Mouse (Mus musculus): ENCODE measurements around the gene Gm3402. TPM values are rescaled to one million over a fixed set of nuclear protein-coding genes. Genes with fewer than 3 reads are reported as not detected.
"Not testable (repeated sequence)": the region's sequence is repeated elsewhere in the genome, so short reads cannot be mapped to it uniquely, and the experiment has no call there.

Gm3402 gene
- not detected in 2 replicates for polyA plus RNA-seq (2015; fragmentation: Nextera tagmentation; extraction: Ambion mirVana)

GRCm38 (mm10) chr5:146513823-146514222 is at the start of gene Gm3402:
Gene Gm3402, plus strand, starts transcription at chr5:146514123.
- not testable (repeated sequence) for ATAC-seq; H3K4me2 ChIP-seq (ENCODE audit: low read depth, low read length); H3K27ac ChIP-seq (ENCODE audit: low read length); H3K9ac ChIP-seq (ENCODE audit: low read depth, low read length); H3K27me3 ChIP-seq (replicated peaks; ENCODE audit: control insufficient read depth, insufficient read depth, low read length); H3K9me3 ChIP-seq (ENCODE audit: control insufficient read depth, low read length); H3K4me1 ChIP-seq (ENCODE audit: control insufficient read depth, insufficient read depth, low read length); H3K4me3 ChIP-seq (ENCODE audit: low read length); H3K36me3 ChIP-seq (ENCODE audit: control insufficient read depth, insufficient read depth, low read length)
- no CpG with 5 or more reads among the region's 5 CpGs for WGBS

- H3K9me3 ChIP-seq (ENCODE audit: control insufficient read depth, low read length), result no peaks in the 10 kb centered on the region
Measured at GRCm38 (mm10) chr5:146466663-146467062, 47.3 kb upstream of the Gm3402 start.

GRCm38 (mm10) chr5:146468311-146468710 is 45.6 kb upstream of the Gm3402 start:
- Histone ChIP-seq H3K4me3 (ENCODE audit: low read length) (no peak overlapping the region), H3K36me3 (ENCODE audit: control insufficient read depth, insufficient read depth, low read length) (no peaks in the 10 kb centered on the region), H3K9me3 (ENCODE audit: control insufficient read depth, low read length) (no peaks in the 10 kb centered on the region), H3K4me1 (ENCODE audit: control insufficient read depth, insufficient read depth, low read length) (no peaks in the 10 kb centered on the region), H3K27me3 (replicated peaks; ENCODE audit: control insufficient read depth, insufficient read depth, low read length) (no peaks in the 10 kb centered on the region), H3K27ac (ENCODE audit: low read length) (no peak overlapping the region), H3K9ac (ENCODE audit: low read depth, low read length) (no peak overlapping the region), H3K4me2 (ENCODE audit: low read depth, low read length) (no peak overlapping the region)
- WGBS, result 93% methylated on average over 9 of the region's 9 CpGs
- ATAC-seq, result no peak

More at GRCm38 (mm10) chr5:146466663-146467062, 47.3 kb upstream of the Gm3402 start:
- Histone ChIP-seq H3K4me3 (ENCODE audit: low read length) (no peak overlapping the region), H3K27ac (ENCODE audit: low read length) (no peak overlapping the region), H3K9ac (ENCODE audit: low read depth, low read length) (no peak overlapping the region), H3K27me3 (replicated peaks; ENCODE audit: control insufficient read depth, insufficient read depth, low read length) (no peaks in the 10 kb centered on the region), H3K4me2 (ENCODE audit: low read depth, low read length) (no peak overlapping the region), H3K36me3 (ENCODE audit: control insufficient read depth, insufficient read depth, low read length) (no peaks in the 10 kb centered on the region), H3K4me1 (ENCODE audit: control insufficient read depth, insufficient read depth, low read length) (no peaks in the 10 kb centered on the region)
- no peak for ATAC-seq
- WGBS, result 93% methylated on average over 19 of the region's 19 CpGs

- H3K27me3 ChIP-seq (replicated peaks; ENCODE audit: control insufficient read depth, insufficient read depth, low read length), result no peaks in the 10 kb centered on the region
- no peaks in the 10 kb centered on the region for H3K36me3 ChIP-seq (ENCODE audit: control insufficient read depth, insufficient read depth, low read length)
- H3K4me2 ChIP-seq (ENCODE audit: low read depth, low read length), result no peak overlapping the region
- H3K9me3 ChIP-seq (ENCODE audit: control insufficient read depth, low read length), result no peaks in the 10 kb centered on the region
- ATAC-seq, result no peak
- H3K9ac ChIP-seq (ENCODE audit: low read depth, low read length), result no peak overlapping the region
- H3K4me3 ChIP-seq (ENCODE audit: low read length), result no peak overlapping the region
- H3K27ac ChIP-seq (ENCODE audit: low read length), result no peak overlapping the region
- no peaks in the 10 kb centered on the region for H3K4me1 ChIP-seq (ENCODE audit: control insufficient read depth, insufficient read depth, low read length)
- WGBS, result 80% methylated on average over 9 of the region's 9 CpGs
Measured at GRCm38 (mm10) chr5:146470821-146471220, 43.1 kb upstream of the Gm3402 start.

GRCm38 (mm10) chr5:146471311-146471710 is 42.6 kb upstream of the Gm3402 start:
- Histone ChIP-seq H3K27ac (ENCODE audit: low read length) (no peak overlapping the region), H3K9me3 (ENCODE audit: control insufficient read depth, low read length) (no peaks in the 10 kb centered on the region), H3K4me3 (ENCODE audit: low read length) (no peak overlapping the region), H3K4me2 (ENCODE audit: low read depth, low read length) (no peak overlapping the region), H3K27me3 (replicated peaks; ENCODE audit: control insufficient read depth, insufficient read depth, low read length) (no peaks in the 10 kb centered on the region), H3K36me3 (ENCODE audit: control insufficient read depth, insufficient read depth, low read length) (no peaks in the 10 kb centered on the region), H3K4me1 (ENCODE audit: control insufficient read depth, insufficient read depth, low read length) (no peaks in the 10 kb centered on the region), H3K9ac (ENCODE audit: low read depth, low read length) (no peak overlapping the region)
- no peak for ATAC-seq
- 67% methylated on average over 5 of the region's 5 CpGs for WGBS

GRCm38 (mm10) chr5:146471821-146472220 is 42.1 kb upstream of the Gm3402 start:
- no peak overlapping the region for H3K4me2 ChIP-seq (ENCODE audit: low read depth, low read length)
- WGBS, result 88% methylated on average over 12 of the region's 12 CpGs
- no peak overlapping the region for H3K4me3 ChIP-seq (ENCODE audit: low read length)
- no peaks in the 10 kb centered on the region for H3K9me3 ChIP-seq (ENCODE audit: control insufficient read depth, low read length)
- no peak for ATAC-seq
- no peaks in the 10 kb centered on the region for H3K36me3 ChIP-seq (ENCODE audit: control insufficient read depth, insufficient read depth, low read length)
- H3K9ac ChIP-seq (ENCODE audit: low read depth, low read length), result no peak overlapping the region
- H3K27me3 ChIP-seq (replicated peaks; ENCODE audit: control insufficient read depth, insufficient read depth, low read length), result no peaks in the 10 kb centered on the region
- H3K4me1 ChIP-seq (ENCODE audit: control insufficient read depth, insufficient read depth, low read length), result no peaks in the 10 kb centered on the region
- H3K27ac ChIP-seq (ENCODE audit: low read length), result no peak overlapping the region

GRCm38 (mm10) chr5:146479564-146479963 is 34.4 kb upstream of the Gm3402 start:
- H3K4me2 ChIP-seq (ENCODE audit: low read depth, low read length); H3K9ac ChIP-seq (ENCODE audit: low read depth, low read length); H3K27me3 ChIP-seq (replicated peaks; ENCODE audit: control insufficient read depth, insufficient read depth, low read length); H3K27ac ChIP-seq (ENCODE audit: low read length); H3K9me3 ChIP-seq (ENCODE audit: control insufficient read depth, low read length); H3K4me3 ChIP-seq (ENCODE audit: low read length); H3K4me1 ChIP-seq (ENCODE audit: control insufficient read depth, insufficient read depth, low read length); ATAC-seq; H3K36me3 ChIP-seq (ENCODE audit: control insufficient read depth, insufficient read depth, low read length): not testable (repeated sequence)
- 3% methylated on average over 4 of the region's 4 CpGs for WGBS

GRCm38 (mm10) chr5:146481665-146482064 is 32.3 kb upstream of the Gm3402 start, which contains the start of gene Gm6408:
Gene Gm6408, plus strand, starts transcription at chr5:146481965.
- H3K36me3 ChIP-seq (ENCODE audit: control insufficient read depth, insufficient read depth, low read length); H3K4me2 ChIP-seq (ENCODE audit: low read depth, low read length); H3K9ac ChIP-seq (ENCODE audit: low read depth, low read length); ATAC-seq; H3K4me3 ChIP-seq (ENCODE audit: low read length); H3K27me3 ChIP-seq (replicated peaks; ENCODE audit: control insufficient read depth, insufficient read depth, low read length); H3K4me1 ChIP-seq (ENCODE audit: control insufficient read depth, insufficient read depth, low read length); H3K9me3 ChIP-seq (ENCODE audit: control insufficient read depth, low read length); H3K27ac ChIP-seq (ENCODE audit: low read length): not testable (repeated sequence)
- no CpG with 5 or more reads among the region's 3 CpGs for WGBS

GRCm38 (mm10) chr5:146488959-146489358 is 25.0 kb upstream of the Gm3402 start:
- H3K9me3 ChIP-seq (ENCODE audit: control insufficient read depth, low read length); H3K27ac ChIP-seq (ENCODE audit: low read length); ATAC-seq; H3K4me1 ChIP-seq (ENCODE audit: control insufficient read depth, insufficient read depth, low read length); H3K4me2 ChIP-seq (ENCODE audit: low read depth, low read length); H3K4me3 ChIP-seq (ENCODE audit: low read length); H3K27me3 ChIP-seq (replicated peaks; ENCODE audit: control insufficient read depth, insufficient read depth, low read length); H3K9ac ChIP-seq (ENCODE audit: low read depth, low read length); H3K36me3 ChIP-seq (ENCODE audit: control insufficient read depth, insufficient read depth, low read length): not testable (repeated sequence)
- 13% methylated on average over 3 of the region's 4 CpGs for WGBS

GRCm38 (mm10) chr5:146491063-146491462 is 22.9 kb upstream of the Gm3402 start, which contains the start of gene Gm6370:
Gene Gm6370, plus strand, starts transcription at chr5:146491363.
- H3K27me3 ChIP-seq (replicated peaks; ENCODE audit: control insufficient read depth, insufficient read depth, low read length); H3K4me2 ChIP-seq (ENCODE audit: low read depth, low read length); ATAC-seq; H3K4me1 ChIP-seq (ENCODE audit: control insufficient read depth, insufficient read depth, low read length); H3K9ac ChIP-seq (ENCODE audit: low read depth, low read length); H3K27ac ChIP-seq (ENCODE audit: low read length); H3K9me3 ChIP-seq (ENCODE audit: control insufficient read depth, low read length); H3K4me3 ChIP-seq (ENCODE audit: low read length); H3K36me3 ChIP-seq (ENCODE audit: control insufficient read depth, insufficient read depth, low read length): not testable (repeated sequence)
- no CpG with 5 or more reads among the region's 5 CpGs for WGBS

Measured in intestine, embryonic 16.5 days (tissue).